Mouse (Mus musculus): ENCODE data around the gene Arap2. TPM values are rescaled to one million over a fixed set of nuclear protein-coding genes. Genes with fewer than 3 reads are reported as not detected.

Arap2 gene
- polyA plus RNA-seq (2015; fragmentation: Nextera tagmentation; extraction: Ambion mirVana) = 1.6 and 2.3 TPM in 2 replicates

- H3K4me2 ChIP-seq = peak within 1 kb of the TSS; percentile 79
- peak; percentile 85 for ATAC-seq (ENCODE audit: low read depth)
- H3K36me3 ChIP-seq = no peaks in the 10 kb centered on the region
- H3K4me1 ChIP-seq (replicated peaks) = peaks cover 7% of the 10 kb centered on the region; the same call in 1 of the 2 replicates
- peak within 1 kb of the TSS; percentile 74 for H3K9ac ChIP-seq
- no peaks in the 10 kb centered on the region for H3K9me3 ChIP-seq
- H3K27me3 ChIP-seq = peaks cover 4% of the 10 kb centered on the region; the same call in 1 of the 2 replicates
- peak within 1 kb of the TSS; percentile 65 for H3K4me3 ChIP-seq
- WGBS = under 1% methylated on average over 96 of the region's 106 CpGs
- no peak within 1 kb of the TSS for H3K27ac ChIP-seq (replicated peaks)
Measured at GRCm38 (mm10) chr5:62765784-62766701, at the start of gene Arap2. TSS of gene Arap2 (minus strand) at chr5:62766159.

GRCm38 (mm10) chr5:62815741-62816140, 49.8 kb upstream of the Arap2 start:
- H3K9me3 ChIP-seq = no peaks in the 10 kb centered on the region
- no peak overlapping the region for H3K9ac ChIP-seq
- H3K27me3 ChIP-seq = no peaks in the 10 kb centered on the region
- H3K4me3 ChIP-seq = no peak overlapping the region
- no peak overlapping the region for H3K27ac ChIP-seq (replicated peaks)
- no peak for ATAC-seq (ENCODE audit: low read depth)
- no peaks in the 10 kb centered on the region for H3K36me3 ChIP-seq
- no peak overlapping the region for H3K4me2 ChIP-seq
- no peaks in the 10 kb centered on the region for H3K4me1 ChIP-seq (replicated peaks)
- WGBS = 81% methylated on average over 1 of the region's 1 CpGs

- Histone ChIP-seq H3K36me3 (no peaks in the 10 kb centered on the region), H3K4me1 (replicated peaks) (no peaks in the 10 kb centered on the region), H3K4me3 (no peak overlapping the region), H3K27ac (replicated peaks) (no peak overlapping the region), H3K27me3 (no peaks in the 10 kb centered on the region), H3K9me3 (no peaks in the 10 kb centered on the region), H3K9ac (no peak overlapping the region), H3K4me2 (no peak overlapping the region)
- 0 out of 2 replicates have a peak, but pooled peaks have one; percentile 11 for ATAC-seq (ENCODE audit: low read depth)
- 30% methylated on average over 1 of the region's 1 CpGs for WGBS
Measured at GRCm38 (mm10) chr5:62814072-62814414, 48.1 kb upstream of the Arap2 start.

- 49% methylated on average over 6 of the region's 6 CpGs for WGBS
- Histone ChIP-seq H3K9me3 (peaks cover 3% of the 10 kb centered on the region), H3K27ac (replicated peaks) (no peak within 1 kb of the TSS)
Measured at GRCm38 (mm10) chr5:62813402-62814071, 47.6 kb upstream of the Arap2 start, which contains the start of gene Dthd1. TSS of gene Dthd1 (plus strand) at chr5:62813823.

GRCm38 (mm10) chr5:62792776-62793175, 26.8 kb upstream of the Arap2 start:
- WGBS = 84% methylated on average over 1 of the region's 1 CpGs
- Histone ChIP-seq H3K4me3 (no peak overlapping the region), H3K4me1 (replicated peaks) (no peaks in the 10 kb centered on the region)

More at GRCm38 (mm10) chr5:62813402-62814071, 47.6 kb upstream of the Arap2 start, which contains the start of gene Dthd1:
- Histone ChIP-seq H3K36me3 (no peaks in the 10 kb centered on the region), H3K9ac (no peak within 1 kb of the TSS), H3K4me1 (replicated peaks) (no peaks in the 10 kb centered on the region), H3K4me3 (no peak within 1 kb of the TSS), H3K4me2 (no peak within 1 kb of the TSS), H3K27me3 (no peaks in the 10 kb centered on the region)
- peak; percentile 76 for ATAC-seq (ENCODE audit: low read depth)

GRCm38 (mm10) chr5:62790921-62791564, 25.1 kb upstream of the Arap2 start:
- no peaks in the 10 kb centered on the region for H3K4me1 ChIP-seq (replicated peaks)
- ATAC-seq (ENCODE audit: low read depth) = no peak
- H3K4me2 ChIP-seq = no peak overlapping the region
- H3K36me3 ChIP-seq = no peaks in the 10 kb centered on the region
- WGBS = 93% methylated on average over 5 of the region's 5 CpGs
- H3K27me3 ChIP-seq = no peaks in the 10 kb centered on the region
- no peaks in the 10 kb centered on the region for H3K9me3 ChIP-seq
- no peak overlapping the region for H3K9ac ChIP-seq
- no peak overlapping the region for H3K27ac ChIP-seq (replicated peaks)
- H3K4me3 ChIP-seq = no peak overlapping the region

More at GRCm38 (mm10) chr5:62792776-62793175, 26.8 kb upstream of the Arap2 start:
- Histone ChIP-seq H3K9me3 (no peaks in the 10 kb centered on the region), H3K27me3 (no peaks in the 10 kb centered on the region), H3K9ac (no peak overlapping the region), H3K27ac (replicated peaks) (no peak overlapping the region), H3K4me2 (no peak overlapping the region), H3K36me3 (no peaks in the 10 kb centered on the region)
- no peak for ATAC-seq (ENCODE audit: low read depth)

- H3K27me3 ChIP-seq = no peaks in the 10 kb centered on the region
- H3K9ac ChIP-seq = no peak overlapping the region
- no peak overlapping the region for H3K27ac ChIP-seq (replicated peaks)
- no peaks in the 10 kb centered on the region for H3K9me3 ChIP-seq
- no peak for ATAC-seq (ENCODE audit: low read depth)
- no peak overlapping the region for H3K4me2 ChIP-seq
- H3K4me1 ChIP-seq (replicated peaks) = no peaks in the 10 kb centered on the region
- no peaks in the 10 kb centered on the region for H3K36me3 ChIP-seq
- H3K4me3 ChIP-seq = no peak overlapping the region
- 86% methylated on average over 3 of the region's 3 CpGs for WGBS
Measured at GRCm38 (mm10) chr5:62786809-62787208, 20.9 kb upstream of the Arap2 start.

- H3K36me3 ChIP-seq = no peaks in the 10 kb centered on the region
- no peak overlapping the region for H3K4me2 ChIP-seq
- WGBS = 84% methylated on average over 5 of the region's 5 CpGs
- no peak overlapping the region for H3K4me3 ChIP-seq
- H3K9ac ChIP-seq = no peak overlapping the region
- H3K9me3 ChIP-seq = no peaks in the 10 kb centered on the region
- ATAC-seq (ENCODE audit: low read depth) = no peak
- H3K27me3 ChIP-seq = no peaks in the 10 kb centered on the region
- H3K4me1 ChIP-seq (replicated peaks) = no peaks in the 10 kb centered on the region
- H3K27ac ChIP-seq (replicated peaks) = no peak overlapping the region
Measured at GRCm38 (mm10) chr5:62778682-62779081, 12.7 kb upstream of the Arap2 start.

- ATAC-seq (ENCODE audit: low read depth) = no peak
- Histone ChIP-seq H3K4me2 (no peak overlapping the region), H3K27ac (replicated peaks) (no peak overlapping the region), H3K9me3 (no peaks in the 10 kb centered on the region), H3K9ac (no peak overlapping the region), H3K27me3 (no peaks in the 10 kb centered on the region), H3K4me3 (no peak overlapping the region), H3K4me1 (replicated peaks) (no peaks in the 10 kb centered on the region), H3K36me3 (no peaks in the 10 kb centered on the region)
- 93% methylated on average over 8 of the region's 8 CpGs for WGBS
Measured at GRCm38 (mm10) chr5:62777804-62778203, 11.8 kb upstream of the Arap2 start.

GRCm38 (mm10) chr5:62771775-62772599, 6.0 kb upstream of the Arap2 start:
- Histone ChIP-seq H3K4me3 (no peak overlapping the region), H3K4me1 (replicated peaks) (no peaks in the 10 kb centered on the region), H3K9ac (no peak overlapping the region), H3K9me3 (no peaks in the 10 kb centered on the region), H3K36me3 (no peaks in the 10 kb centered on the region), H3K4me2 (no peak overlapping the region), H3K27me3 (no peaks in the 10 kb centered on the region; the same call in 1 of the 2 replicates), H3K27ac (replicated peaks) (no peak overlapping the region)
- 89% methylated on average over 11 of the region's 11 CpGs for WGBS
- ATAC-seq (ENCODE audit: low read depth) = no peak

- H3K27ac ChIP-seq (replicated peaks) = no peak overlapping the region
- H3K4me2 ChIP-seq = peak overlapping the region; percentile 79
- peaks cover 4% of the 10 kb centered on the region; the same call in 1 of the 2 replicates for H3K27me3 ChIP-seq
- H3K9ac ChIP-seq = peak overlapping the region; percentile 74
- H3K4me3 ChIP-seq = peak overlapping the region; percentile 65
- peaks cover 7% of the 10 kb centered on the region; the same call in 1 of the 2 replicates for H3K4me1 ChIP-seq (replicated peaks)
- ATAC-seq (ENCODE audit: low read depth) = peak; percentile 52
- H3K36me3 ChIP-seq = no peaks in the 10 kb centered on the region
- WGBS = 14% methylated on average over 5 of the region's 5 CpGs
- H3K9me3 ChIP-seq = no peaks in the 10 kb centered on the region
Measured at GRCm38 (mm10) chr5:62765459-62765783, 538 bp downstream of the Arap2 start.

Measured in neural tube, embryonic 13.5 days (tissue).